In genomic region chr1:184614699-184615415, GRCm38 (mm10) we compare ENCODE assay signal across 13 mouse cellular contexts.
A peak's percentile ranks its signal among the peaks of the same experiment; 100 is the strongest.
DNase-seq lines count a peak whose midpoint lies in the region; TF ChIP-seq lines count a peak whose summit lies in the region.
"Had no signal": no experiment of that assay in that cellular context is flagged by ENCODE, and none has a peak within 500 bp of the region (broad histone marks: within the 10 kb centered on the region; RNA-seq: fewer than 3 reads in every experiment).

No protein-coding gene starts in this region.

- peak; percentile 7 to 24 for DNase-seq in lung, adult 18-20 months
- DNase-seq in lung, adult 2 months: no peak
- DNase-seq in MN1 (ENCODE audit: low spot score): peak; percentile 91
- DNase-seq in liver, adult 2 months (ENCODE audit: extremely low read depth, low read depth, low spot score): peak; percentile 35
- peak; percentile 12 for DNase-seq in thymus, postnatal 14 days
- no peak for DNase-seq in left cerebral cortex, adult 2 months (ENCODE audit: extremely low spot score in 1 of 2, low spot score in 2 of 2)
- no peak for DNase-seq in left cerebral cortex, adult 18-20 months (ENCODE audit: low spot score in 2 of 2)

- H3K79me2 ChIP-seq in liver, adult 2 months (ENCODE audit: control insufficient read depth, insufficient read depth, low read length): no peaks in the 10 kb centered on the region

- TF ChIP-seq CTCF in lung, adult 2 months (IDR thresholded peaks at IDR 0.05; ENCODE audit: insufficient read depth, low read length): no peak
- no peak for TF ChIP-seq CTCF in liver, adult 2 months (IDR thresholded peaks at IDR 0.05; ENCODE audit: low read depth, low read length)
- TF ChIP-seq CTCF in left cerebral cortex, adult 2 months (IDR thresholded peaks at IDR 0.05): no peak

- H3K4me1 ChIP-seq in lung, adult 2 months (ENCODE audit: control insufficient read depth, insufficient read depth, low read length): no peaks in the 10 kb centered on the region; the same call in 1 of the 2 replicates
- no peaks in the 10 kb centered on the region for H3K4me1 ChIP-seq in liver, adult 2 months (ENCODE audit: control insufficient read depth, insufficient read depth, low read length)
- H3K4me1 ChIP-seq: embryonic facial prominence, embryonic 12.5 days; forebrain, embryonic 12.5 days; heart, embryonic 15.5 days; limb, embryonic 12.5 days; neural tube, embryonic 12.5 days had no signal

- 77% methylated on average over 21 of the region's 21 CpGs for WGBS in lung, adult 2 months
- 79% methylated on average over 21 of the region's 21 CpGs for WGBS in liver, adult 2 months

- no peak overlapping the region for H3K9ac ChIP-seq in liver, adult 2 months (ENCODE audit: low read depth, low read length)
- H3K9ac ChIP-seq: embryonic facial prominence, embryonic 12.5 days; forebrain, embryonic 12.5 days; heart, embryonic 15.5 days; hindbrain, embryonic 14.5 days; limb, embryonic 12.5 days; neural tube, embryonic 12.5 days had no signal

- TF ChIP-seq POLR2A in lung, adult 2 months (IDR thresholded peaks at IDR 0.05; ENCODE audit: borderline replicate concordance, extremely low read depth, low read depth, low read length): no peak
- TF ChIP-seq POLR2A in liver, adult 2 months (IDR thresholded peaks at IDR 0.05; ENCODE audit: extremely low read depth, insufficient read depth, low read length): no peak

- no peaks in the 10 kb centered on the region for H3K36me3 ChIP-seq in liver, adult 2 months (ENCODE audit: control insufficient read depth, insufficient read depth, low read length)
- H3K36me3 ChIP-seq: embryonic facial prominence, embryonic 12.5 days; forebrain, embryonic 12.5 days; heart, embryonic 15.5 days; limb, embryonic 12.5 days; neural tube, embryonic 12.5 days had no signal

- intact Hi-C loops in left cerebral cortex, adult 2 months (cut with DNase I): no loop called here

- H3K4me3 ChIP-seq in lung, adult 2 months (replicated peaks; ENCODE audit: extremely low read depth, low read depth, low read length): no peak overlapping the region
- no peak overlapping the region for H3K4me3 ChIP-seq in liver, adult 2 months (ENCODE audit: insufficient read depth, low read depth, low read length)
- no peak overlapping the region for H3K4me3 ChIP-seq in left cerebral cortex, adult 2 months
- H3K4me3 ChIP-seq: embryonic facial prominence, embryonic 12.5 days; forebrain, embryonic 12.5 days; heart, embryonic 15.5 days; limb, embryonic 12.5 days; neural tube, embryonic 12.5 days had no signal

- H3K27ac ChIP-seq in liver, adult 2 months (replicated peaks; ENCODE audit: insufficient read depth, low read depth, low read length): no peak overlapping the region
- H3K27ac ChIP-seq in left cerebral cortex, adult 2 months: no peak overlapping the region
- H3K27ac ChIP-seq: embryonic facial prominence, embryonic 12.5 days; forebrain, embryonic 12.5 days; heart, embryonic 15.5 days; hindbrain, embryonic 14.5 days; limb, embryonic 12.5 days; neural tube, embryonic 12.5 days had no signal

- H3K27me3 ChIP-seq in liver, adult 2 months (ENCODE audit: control insufficient read depth, insufficient read depth, low read length): no peaks in the 10 kb centered on the region
- H3K27me3 ChIP-seq: embryonic facial prominence, embryonic 12.5 days; forebrain, embryonic 12.5 days; limb, embryonic 12.5 days; neural tube, embryonic 12.5 days had no signal

Comparison
In these comparisons a context has a peak if more than half of its experiments do, and no peak if none do; other contexts are left out.
1. DNase-seq: peak in lung, adult 18-20 months (2 of 2), MN1 (single experiment), liver, adult 2 months (single experiment) and thymus, postnatal 14 days (single experiment); none in lung, adult 2 months (single experiment), left cerebral cortex, adult 2 months (0 of 2) and left cerebral cortex, adult 18-20 months (0 of 2).